Mouse (Mus musculus): Measurements from ENCODE around the gene Aipl1. TPM values are rescaled to one million over a fixed set of nuclear protein-coding genes. Genes with fewer than 3 reads are reported as not detected.
"Not testable (repeated sequence)": the region's sequence is repeated elsewhere in the genome, so short reads cannot be mapped to it uniquely, and the experiment has no call there.

The Aipl1 gene
- polyA plus RNA-seq, 1 experiment from 2014 or later: 1.0 TPM

DNA sequence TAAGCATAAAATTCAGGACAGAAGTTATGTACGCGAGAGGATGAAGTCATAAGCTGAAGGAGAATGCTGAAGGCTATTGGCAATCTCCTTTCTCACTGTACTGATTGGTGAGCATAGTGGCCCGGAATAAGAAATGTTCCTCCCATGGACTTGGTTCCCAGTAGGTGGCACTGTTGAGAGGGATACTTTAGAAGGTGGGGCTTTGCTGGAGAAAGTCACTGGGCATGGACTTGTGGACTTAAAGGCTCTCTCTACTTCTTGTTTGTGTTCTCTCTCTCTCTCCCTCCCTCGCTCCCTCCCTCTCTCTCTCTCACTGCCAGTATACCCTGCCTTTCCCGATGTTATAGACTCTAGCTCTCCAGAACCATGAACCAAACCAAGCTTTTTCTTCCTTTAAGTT is 45.8 kb downstream of the Aipl1 start:
- no peak overlapping the region for H3K4me2 ChIP-seq
- H3K9me3 ChIP-seq (replicated peaks): no peaks in the 10 kb centered on the region; the same call in 1 of the 2 replicates
- no peak overlapping the region for H3K27ac ChIP-seq (ENCODE audit: poor library complexity, severe bottlenecking)
- WGBS: 21% methylated on average over 5 of the region's 5 CpGs
- no peak overlapping the region for H3K4me3 ChIP-seq
- no peaks in the 10 kb centered on the region for H3K36me3 ChIP-seq
- no peak for ATAC-seq (ENCODE audit: insufficient number of reproducible peaks, low FRiP score)
- H3K27me3 ChIP-seq (replicated peaks): no peaks in the 10 kb centered on the region
- no peak overlapping the region for H3K9ac ChIP-seq
- peaks cover 10% of the 10 kb centered on the region for H3K4me1 ChIP-seq (replicated peaks)

DNA sequence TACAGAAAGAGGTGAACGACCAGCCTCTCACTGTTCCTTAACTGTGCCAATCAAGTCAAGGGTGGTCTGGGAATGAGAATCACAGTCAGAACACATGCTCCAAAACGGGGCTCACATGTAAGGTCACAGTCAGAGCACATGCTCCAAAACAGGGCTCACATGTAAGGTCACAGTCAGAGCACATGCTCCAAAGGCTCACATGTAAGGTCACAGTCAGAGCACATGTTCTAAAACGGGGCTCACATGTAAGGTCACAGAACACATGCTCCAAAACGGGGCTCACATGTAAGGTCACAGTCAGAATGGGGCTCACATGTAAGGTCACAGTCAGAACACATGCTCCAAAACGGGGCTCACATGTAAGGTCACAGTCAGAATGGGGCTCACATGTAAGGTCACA is 47.9 kb downstream of the Aipl1 start:
- not testable (repeated sequence) for ATAC-seq (ENCODE audit: insufficient number of reproducible peaks, low FRiP score); H3K36me3 ChIP-seq; H3K27ac ChIP-seq (ENCODE audit: poor library complexity, severe bottlenecking); H3K9me3 ChIP-seq (replicated peaks); H3K4me3 ChIP-seq; H3K4me1 ChIP-seq (replicated peaks); H3K27me3 ChIP-seq (replicated peaks); H3K4me2 ChIP-seq; H3K9ac ChIP-seq
- WGBS: 60% methylated on average over 5 of the region's 5 CpGs

DNA sequence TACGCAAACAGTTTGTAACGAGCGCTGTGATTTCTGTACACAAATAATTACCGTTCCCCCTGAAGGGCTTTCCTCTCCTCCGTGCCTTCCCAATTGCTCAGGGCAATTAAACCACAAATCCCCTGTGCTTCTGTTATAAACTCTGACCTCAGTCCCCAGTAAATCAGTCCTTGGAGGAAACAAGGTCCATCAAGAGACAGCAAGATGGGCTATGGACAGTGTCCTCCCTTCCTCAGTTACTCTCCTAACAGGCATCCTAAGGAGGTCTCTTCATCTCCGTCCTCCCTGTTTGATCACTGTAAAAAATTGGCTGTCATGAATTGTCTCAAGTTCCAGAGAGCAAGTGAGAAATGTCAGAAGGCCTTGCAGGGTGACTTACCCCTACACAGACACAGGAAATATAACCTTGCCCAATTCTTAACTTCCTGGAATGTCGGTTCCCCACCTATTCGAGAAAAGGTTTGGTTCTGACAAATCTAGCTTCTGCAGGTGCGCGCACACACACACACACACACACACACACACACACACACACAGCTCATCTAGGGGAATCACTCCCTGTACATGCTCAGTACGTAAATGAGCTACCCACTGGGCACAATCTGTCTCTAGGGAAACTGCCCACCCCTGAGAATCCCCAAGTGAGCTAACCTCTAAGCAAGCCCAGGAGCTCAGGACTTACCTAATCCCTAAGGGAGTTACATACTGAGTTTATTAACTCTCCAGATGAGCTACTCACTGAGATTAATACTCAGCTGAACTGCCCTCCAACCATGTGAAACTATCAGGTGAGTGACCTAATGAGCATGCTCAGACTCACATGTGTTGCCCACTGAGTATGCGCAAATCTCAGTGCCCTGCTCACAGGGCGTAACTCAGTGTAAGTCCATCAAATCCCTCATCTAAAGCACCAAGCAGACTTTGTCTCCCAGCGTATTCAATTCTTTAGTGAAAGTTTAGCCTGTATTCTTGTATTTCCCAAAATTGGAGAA is 49.9 kb downstream of the Aipl1 start:
- WGBS: 81% methylated on average over 14 of the region's 14 CpGs
- no peaks in the 10 kb centered on the region for H3K36me3 ChIP-seq
- no peak for ATAC-seq (ENCODE audit: insufficient number of reproducible peaks, low FRiP score)
- no peak overlapping the region for H3K4me3 ChIP-seq
- no peak overlapping the region for H3K9ac ChIP-seq
- H3K27ac ChIP-seq (ENCODE audit: poor library complexity, severe bottlenecking): no peak overlapping the region
- no peak overlapping the region for H3K4me2 ChIP-seq
- no peaks in the 10 kb centered on the region for H3K9me3 ChIP-seq (replicated peaks)
- no peaks in the 10 kb centered on the region for H3K27me3 ChIP-seq (replicated peaks)
- no peaks in the 10 kb centered on the region for H3K4me1 ChIP-seq (replicated peaks)

DNA sequence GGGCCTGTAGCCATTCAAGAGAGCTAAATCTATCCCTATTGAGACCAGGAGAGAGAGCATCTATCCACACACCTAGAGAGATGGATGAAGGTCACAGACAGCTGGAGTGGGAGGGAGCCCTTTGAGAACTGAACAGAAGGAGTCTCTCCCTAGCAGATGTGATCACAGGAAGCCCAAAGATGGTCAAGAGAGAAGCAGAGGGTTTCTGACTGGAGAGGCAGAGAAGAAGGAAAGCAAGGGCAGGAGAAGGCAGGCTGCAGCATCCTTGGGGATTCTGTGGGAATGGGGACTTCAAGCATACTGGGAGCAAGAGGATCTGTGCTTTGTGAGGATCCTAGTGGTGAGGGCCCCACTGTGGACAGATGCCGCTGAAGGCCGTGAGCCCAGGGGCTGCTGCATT is 51.5 kb downstream of the Aipl1 start:
- WGBS: 83% methylated on average over 2 of the region's 2 CpGs
- Histone ChIP-seq H3K9ac (no peak overlapping the region), H3K9me3 (replicated peaks) (no peaks in the 10 kb centered on the region), H3K4me3 (no peak overlapping the region), H3K4me1 (replicated peaks) (no peaks in the 10 kb centered on the region), H3K27me3 (replicated peaks) (no peaks in the 10 kb centered on the region), H3K4me2 (no peak overlapping the region), H3K36me3 (no peaks in the 10 kb centered on the region), H3K27ac (ENCODE audit: poor library complexity, severe bottlenecking) (no peak overlapping the region)
- no peak for ATAC-seq (ENCODE audit: insufficient number of reproducible peaks, low FRiP score)

DNA sequence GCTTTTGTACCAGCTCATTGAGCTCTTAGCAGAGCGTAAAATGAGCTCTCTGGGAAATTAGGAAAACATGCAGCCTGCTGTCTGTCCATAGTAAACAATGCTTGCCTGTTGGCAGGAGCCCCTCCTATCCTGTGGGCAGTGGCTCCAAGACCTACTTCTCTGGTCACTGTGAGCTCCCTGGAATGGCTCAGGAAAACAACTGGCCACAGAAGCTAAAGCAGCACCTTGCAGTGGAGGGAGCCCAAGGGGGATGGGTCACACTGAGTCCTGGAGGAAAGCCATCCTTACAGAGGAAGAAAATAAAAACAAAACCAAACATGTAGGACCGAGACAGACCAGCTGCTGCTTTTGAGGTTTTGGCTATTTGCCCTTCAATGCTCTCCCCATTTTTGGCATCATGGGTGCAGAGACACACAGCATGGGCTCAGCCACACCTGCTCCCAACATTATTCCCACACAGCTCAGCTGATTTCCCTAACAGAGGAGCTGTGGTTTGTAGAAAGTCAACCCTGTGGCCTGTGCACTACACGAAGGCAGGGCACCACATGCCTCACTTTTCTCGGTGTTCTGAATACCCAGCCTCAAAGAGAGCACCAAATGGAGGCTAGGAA is 52.1 kb downstream of the Aipl1 start:
- Histone ChIP-seq H3K27ac (ENCODE audit: poor library complexity, severe bottlenecking) (no peak overlapping the region), H3K4me3 (no peak overlapping the region), H3K9me3 (replicated peaks) (no peaks in the 10 kb centered on the region), H3K4me2 (no peak overlapping the region), H3K36me3 (no peaks in the 10 kb centered on the region), H3K27me3 (replicated peaks) (no peaks in the 10 kb centered on the region), H3K9ac (no peak overlapping the region), H3K4me1 (replicated peaks) (no peaks in the 10 kb centered on the region)
- ATAC-seq (ENCODE audit: insufficient number of reproducible peaks, low FRiP score): no peak
- WGBS: 46% methylated on average over 4 of the region's 4 CpGs

DNA sequence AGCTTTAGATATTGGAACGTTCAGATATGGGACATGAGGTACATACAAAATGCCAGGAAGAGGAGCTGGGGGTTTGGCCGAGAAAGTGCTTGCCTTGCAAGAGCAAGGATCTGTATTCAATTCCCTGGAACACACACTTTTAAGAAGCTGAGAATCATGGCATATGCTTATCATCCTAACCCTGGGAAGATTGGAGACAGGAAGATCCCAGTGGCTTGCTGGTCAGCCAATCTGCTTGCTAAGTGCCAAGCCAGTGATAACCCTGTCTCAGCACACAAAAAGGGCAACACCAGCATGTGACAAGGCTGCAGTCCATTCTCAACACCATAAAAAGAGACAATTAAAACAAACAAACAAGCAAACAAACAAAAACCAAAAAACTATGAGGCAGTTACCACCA is 53.2 kb downstream of the Aipl1 start:
- Histone ChIP-seq H3K4me3 (no peak overlapping the region), H3K27ac (ENCODE audit: poor library complexity, severe bottlenecking) (no peak overlapping the region), H3K4me2 (no peak overlapping the region), H3K9ac (no peak overlapping the region), H3K36me3 (no peaks in the 10 kb centered on the region), H3K9me3 (replicated peaks) (no peaks in the 10 kb centered on the region), H3K27me3 (replicated peaks) (no peaks in the 10 kb centered on the region), H3K4me1 (replicated peaks) (no peaks in the 10 kb centered on the region)
- 45% methylated on average over 2 of the region's 2 CpGs for WGBS
- ATAC-seq (ENCODE audit: insufficient number of reproducible peaks, low FRiP score): no peak

Other genes with a start within 250 kb of the Aipl1 start
- 90.6 and 92.7 TPM in 2 replicates for gene Pimreg, start 4.5 kb upstream of the Aipl1 start, polyA plus RNA-seq (2016; fragmentation: Nextera tagmentation; extraction: Ambion mirVana)
- 0.13 and 0.17 TPM in 2 replicates for gene Pitpnm3, start 98.3 kb upstream of the Aipl1 start, polyA plus RNA-seq (2016; fragmentation: Nextera tagmentation; extraction: Ambion mirVana)
- 0.09 and 0.17 TPM in 2 replicates for gene Gm43951, start 169.3 kb upstream of the Aipl1 start, polyA plus RNA-seq (2016; fragmentation: Nextera tagmentation; extraction: Ambion mirVana)
- 9.1 and 9.6 TPM in 2 replicates for gene 4933427D14Rik, start 169.9 kb upstream of the Aipl1 start, polyA plus RNA-seq (2016; fragmentation: Nextera tagmentation; extraction: Ambion mirVana)
- 138 and 141 TPM in 2 replicates for gene Txndc17, start 170.0 kb upstream of the Aipl1 start, polyA plus RNA-seq (2016; fragmentation: Nextera tagmentation; extraction: Ambion mirVana)
- gene Med31, start 178.1 kb upstream of the Aipl1 start, polyA plus RNA-seq (2016; fragmentation: Nextera tagmentation; extraction: Ambion mirVana): 28.2 and 28.5 TPM in 2 replicates
- 0.17 and 0.36 TPM in 2 replicates for gene Slc13a5, start 229.7 kb upstream of the Aipl1 start, polyA plus RNA-seq (2016; fragmentation: Nextera tagmentation; extraction: Ambion mirVana)